Mouse (Mus musculus) heart, adult 2 months (tissue): ENCODE data around the gene Galnt2. TPM values are rescaled to one million over a fixed set of nuclear protein-coding genes. Genes with fewer than 3 reads are reported as not detected.

Experiments used
- DNase-seq, 2 experiments: peaks; one replicate each; pipeline ENCODE4 v3.0.0; 2021
- H3K27ac ChIP-seq: fragments of 200-600 bp; 2 replicates; pipeline ENCODE4 v1.8.1; 2022
- H3K27me3 ChIP-seq: fragments of 200-500 bp; 2 replicates; pipeline ENCODE4 v1.6.1; 2012; ENCODE audit warnings: mild to moderate bottlenecking, low read length, inconsistent platforms, mixed read lengths; ENCODE audit not compliant: control insufficient read depth, insufficient read depth
- H3K36me3 ChIP-seq: fragments of 200-500 bp; 2 replicates; pipeline ENCODE4 v1.6.1; 2012; ENCODE audit warnings: low read length, inconsistent platforms; ENCODE audit not compliant: control insufficient read depth, insufficient read depth
- H3K4me1 ChIP-seq: fragments of 200-500 bp; 2 replicates; pipeline ENCODE4 v1.6.1; 2011; ENCODE audit warnings: low read length; ENCODE audit not compliant: control insufficient read depth, insufficient read depth
- H3K4me3 ChIP-seq: fragments of 200-600 bp; 2 replicates; pipeline ENCODE4 v1.8.1; 2022
- H3K79me2 ChIP-seq: fragments of 200-500 bp; replicated peaks from 2 replicates; pipeline ENCODE4 v1.6.1; 2012; ENCODE audit warnings: mild to moderate bottlenecking, inconsistent platforms, low read length, moderate library complexity, mixed read lengths; ENCODE audit not compliant: control insufficient read depth, insufficient read depth
- H3K9ac ChIP-seq: fragments of 200-500 bp; 2 replicates; pipeline ENCODE4 v1.6.1; 2012; ENCODE audit warnings: low read depth, mild to moderate bottlenecking, control low read depth, inconsistent platforms, low read length, mixed read lengths
- CTCF ChIP-seq: fragments of 200-600 bp; IDR thresholded peaks from 2 replicates; pipeline ENCODE4 v1.8.1; 2022; ENCODE audit warnings: antibody characterized with exemption, mild to moderate bottlenecking, moderate library complexity
- EP300 ChIP-seq: fragments of 200-500 bp; IDR thresholded peaks from 2 replicates; pipeline ENCODE4 v1.6.1; 2011; ENCODE audit warnings: low read depth, low read length, control low read depth; ENCODE audit not compliant: insufficient read depth
- POLR2A ChIP-seq: fragments of 200-500 bp; IDR thresholded peaks from 2 replicates; pipeline ENCODE4 v1.6.1; 2011; ENCODE audit warnings: mild to moderate bottlenecking, low read depth, low read length, control low read depth; ENCODE audit not compliant: insufficient read depth
- WGBS: fragments of 180-500 bp; shearing (Covaris S2); methylation state at CpG from one replicate; pipeline ENCODE4 v1.1.7; 2018; 5-methylcytosine and 5-hydroxymethylcytosine counted together
- intact Hi-C: fragments of 180-260 bp; cut with DNase I; formaldehyde crosslinking; loops from one replicate; pipeline ENCODE4 v1.15.1; 2025
- polyA plus RNA-seq: library from polyadenylated mRNA; depleted of rRNA; stranded (reverse); fragments of >200 nt; gene quantifications from 2 replicates; pipeline ENCODE4 v1.2.3, GENCODE M21; 2012
- total RNA-seq, 2 experiments: library from RNA; stranded (reverse); gene quantifications; 2 replicates each; pipeline ENCODE4 v1.2.3; 2021

The Galnt2 gene
- total and polyA plus RNA-seq, 3 experiments = 3.7 to 42.9 (median 35.2) TPM

GRCm38 (mm10) chr8:124277951-124278910 lies 47.0 kb downstream of the Galnt2 start:
- WGBS = 40% methylated on average over 24 of the region's 24 CpGs
- Histone ChIP-seq H3K27me3 (no peaks in the 10 kb centered on the region), H3K4me3 (no peak overlapping the region), H3K9ac (no peak overlapping the region), H3K79me2 (peaks cover 3% of the 10 kb centered on the region), H3K27ac (peak overlapping the region; percentile 49), H3K36me3 (no peaks in the 10 kb centered on the region), H3K4me1 (peaks cover 38% of the 10 kb centered on the region)
- intact Hi-C loops = no loop called here
- peak; percentile 59 to 71 for DNase-seq
- TF ChIP-seq CTCF (no peak), POLR2A (no peak), EP300 (no peak)

GRCm38 (mm10) chr8:124278956-124279689 lies 47.9 kb downstream of the Galnt2 start:
- H3K9ac ChIP-seq = no peak overlapping the region
- H3K4me1 ChIP-seq = peaks cover 42% of the 10 kb centered on the region
- no peak for DNase-seq
- H3K27ac ChIP-seq = no peak overlapping the region
- TF ChIP-seq CTCF = no peak
- TF ChIP-seq POLR2A = no peak
- no peak for TF ChIP-seq EP300
- H3K79me2 ChIP-seq = no peaks in the 10 kb centered on the region; the same call in 1 of the 2 replicates
- H3K4me3 ChIP-seq = no peak overlapping the region
- H3K36me3 ChIP-seq = no peaks in the 10 kb centered on the region
- no peaks in the 10 kb centered on the region for H3K27me3 ChIP-seq
- 74% methylated on average over 7 of the region's 7 CpGs for WGBS
- intact Hi-C loops = no loop called here

GRCm38 (mm10) chr8:124279690-124279985 lies 48.4 kb downstream of the Galnt2 start:
- Histone ChIP-seq H3K9ac (no peak overlapping the region), H3K4me3 (no peak overlapping the region), H3K4me1 (peaks cover 42% of the 10 kb centered on the region), H3K79me2 (no peaks in the 10 kb centered on the region; the same call in 1 of the 2 replicates), H3K27me3 (no peaks in the 10 kb centered on the region), H3K36me3 (no peaks in the 10 kb centered on the region), H3K27ac (no peak overlapping the region)
- WGBS = 95% methylated on average over 5 of the region's 5 CpGs
- TF ChIP-seq CTCF (no peak), EP300 (no peak), POLR2A (no peak)
- no peak for DNase-seq
- intact Hi-C loops = no loop called here

- no peaks in the 10 kb centered on the region for H3K36me3 ChIP-seq
- H3K4me1 ChIP-seq = peaks cover 50% of the 10 kb centered on the region
- intact Hi-C loops = loop anchor here (2.0 to 5.0 kb wide), 3 partner anchors 35 to 230 kb away; partner anchors contain the start of gene Galnt2
- no peak overlapping the region for H3K4me3 ChIP-seq
- 0 out of 2 replicates have a peak, but pooled peaks have one; percentile 7 for TF ChIP-seq CTCF
- 0 out of 2 replicates have a peak, but pooled peaks have one; percentile 5 for TF ChIP-seq POLR2A
- TF ChIP-seq EP300 = peak; percentile 58; the same call in 1 of the 2 replicates
- H3K79me2 ChIP-seq = no peaks in the 10 kb centered on the region; the same call in 1 of the 2 replicates
- no peaks in the 10 kb centered on the region for H3K27me3 ChIP-seq
- WGBS = 26% methylated on average over 11 of the region's 11 CpGs
- DNase-seq = peak in 1 of 2 experiments; percentile 39
- H3K27ac ChIP-seq = peak overlapping the region; percentile 71
- H3K9ac ChIP-seq = peak overlapping the region; percentile 6; the same call in 1 of the 2 replicates
Measured at GRCm38 (mm10) chr8:124281700-124282541, 50.7 kb downstream of the Galnt2 start.
